Mouse (Mus musculus): ENCODE results near the gene Kmt5c. TPM values are rescaled to one million over a fixed set of nuclear protein-coding genes. Genes with fewer than 3 reads are reported as not detected.
A peak's percentile ranks its signal among the peaks of the same experiment; 100 is the strongest.

Gene Kmt5c
- polyA plus RNA-seq, 1 experiment from 2014 or later = 59.4 TPM

DNA sequence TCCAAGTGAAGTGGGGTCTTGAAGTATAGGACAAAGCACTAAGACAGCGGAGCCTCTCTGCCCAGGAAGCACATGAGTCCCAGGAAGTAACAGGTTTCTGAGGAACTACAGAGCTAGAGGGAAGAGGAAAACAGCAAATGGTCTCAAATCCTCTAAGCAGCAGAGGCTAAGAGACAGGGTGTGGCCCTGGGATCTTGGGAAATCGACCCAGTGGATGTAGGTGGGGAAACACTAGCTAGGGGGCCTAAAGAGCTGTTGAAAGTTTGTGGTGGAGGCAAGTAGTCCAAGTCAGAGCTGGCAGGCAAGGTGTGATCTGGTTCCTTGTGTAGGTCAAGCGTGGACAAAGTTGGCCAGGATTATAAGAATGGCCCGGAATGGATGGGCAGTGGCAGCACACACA, 8.4 kb downstream of the Kmt5c start:
- H3K36me3 ChIP-seq (ENCODE audit: control insufficient read depth, insufficient read depth, low read length) = peaks cover 12% of the 10 kb centered on the region
- no peak overlapping the region for H3K4me3 ChIP-seq (ENCODE audit: low read depth, low read length)
- no peaks in the 10 kb centered on the region for H3K27me3 ChIP-seq (ENCODE audit: control insufficient read depth, insufficient read depth, low read length)
- ATAC-seq (ENCODE audit: insufficient number of reproducible peaks, insufficient read depth, low FRiP score, low read depth) = no peak
- peaks cover 14% of the 10 kb centered on the region for H3K4me1 ChIP-seq (ENCODE audit: control insufficient read depth, insufficient read depth, low read length)
- no peak overlapping the region for H3K4me2 ChIP-seq (replicated peaks; ENCODE audit: low read depth, low read length)
- no peaks in the 10 kb centered on the region for H3K9me3 ChIP-seq (ENCODE audit: control insufficient read depth, low read depth, low read length)
- WGBS = 72% methylated on average over 4 of the region's 4 CpGs
- no peak overlapping the region for H3K9ac ChIP-seq (replicated peaks; ENCODE audit: low read depth, low read length)
- no peak overlapping the region for H3K27ac ChIP-seq (ENCODE audit: low read length)

DNA sequence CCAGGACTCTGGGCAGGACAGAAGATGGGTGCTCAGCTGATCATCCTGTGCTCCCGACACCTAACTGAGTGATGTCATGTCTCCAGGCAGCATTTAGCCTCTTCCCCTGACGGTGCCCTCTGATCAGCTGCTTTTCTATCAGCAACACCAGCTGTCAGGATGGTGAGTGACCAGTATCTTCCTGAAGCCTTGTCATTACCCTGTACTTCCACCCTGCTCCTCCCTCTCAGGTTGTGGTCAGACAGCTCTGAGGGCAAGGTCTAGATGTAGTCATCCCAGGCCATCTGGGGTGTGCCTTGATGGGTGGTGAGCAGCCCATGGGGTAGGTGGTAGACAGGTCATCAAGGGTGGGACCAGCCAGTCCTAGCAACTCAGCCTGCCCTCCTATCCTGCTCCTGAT, 9.3 kb downstream of the Kmt5c start:
- H3K4me2 ChIP-seq (replicated peaks; ENCODE audit: low read depth, low read length) = no peak overlapping the region
- H3K9ac ChIP-seq (replicated peaks; ENCODE audit: low read depth, low read length) = no peak overlapping the region
- H3K36me3 ChIP-seq (ENCODE audit: control insufficient read depth, insufficient read depth, low read length) = peaks cover 12% of the 10 kb centered on the region
- no peaks in the 10 kb centered on the region for H3K27me3 ChIP-seq (ENCODE audit: control insufficient read depth, insufficient read depth, low read length)
- no peaks in the 10 kb centered on the region for H3K9me3 ChIP-seq (ENCODE audit: control insufficient read depth, low read depth, low read length)
- no peak overlapping the region for H3K4me3 ChIP-seq (ENCODE audit: low read depth, low read length)
- ATAC-seq (ENCODE audit: insufficient number of reproducible peaks, insufficient read depth, low FRiP score, low read depth) = no peak
- WGBS = 76% methylated on average over 2 of the region's 2 CpGs
- peaks cover 14% of the 10 kb centered on the region for H3K4me1 ChIP-seq (ENCODE audit: control insufficient read depth, insufficient read depth, low read length)
- H3K27ac ChIP-seq (ENCODE audit: low read length) = no peak overlapping the region

DNA sequence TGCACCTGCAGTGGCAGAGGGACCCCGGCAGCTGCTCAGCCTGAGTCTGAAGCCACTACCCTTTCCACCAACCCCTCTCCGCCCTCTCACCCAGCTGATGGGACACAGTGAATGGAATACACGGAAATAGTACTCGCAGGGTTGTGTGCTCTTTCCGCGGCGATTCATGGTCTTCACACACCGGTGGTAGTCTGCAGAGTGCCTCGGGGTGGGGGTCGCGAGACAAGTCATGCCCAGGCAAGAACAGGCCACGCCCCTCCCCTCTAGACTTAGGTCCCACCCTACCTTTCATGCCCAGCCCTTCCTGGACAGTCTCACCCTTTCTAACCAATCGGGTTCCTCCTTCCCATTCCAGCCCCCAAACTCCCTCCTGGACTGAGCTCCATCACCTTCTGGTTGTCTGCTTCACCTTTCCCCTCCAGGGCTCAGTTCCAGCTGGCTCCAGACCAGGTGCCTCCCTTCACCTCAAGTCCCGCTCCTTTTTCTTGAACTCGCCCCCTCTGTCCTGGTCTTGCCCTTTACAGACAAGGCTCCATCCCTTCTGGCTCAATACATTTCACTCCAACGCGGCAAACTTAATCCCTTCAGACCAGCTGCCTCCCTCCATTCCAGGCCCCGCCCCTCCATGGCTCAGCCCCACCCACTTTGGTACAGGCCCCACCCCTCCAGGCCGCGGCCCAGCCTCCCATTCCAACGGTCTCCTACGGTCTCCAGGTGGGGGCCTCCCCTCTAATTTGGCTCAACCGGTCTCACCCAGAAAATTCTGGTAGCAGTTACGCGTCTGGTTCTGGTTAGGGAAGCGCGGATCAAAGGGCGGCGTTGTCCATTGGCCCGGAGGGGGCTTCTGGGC, 12.3 kb downstream of the Kmt5c start:
- no peaks in the 10 kb centered on the region for H3K27me3 ChIP-seq (ENCODE audit: control insufficient read depth, insufficient read depth, low read length)
- peak overlapping the region; percentile 41 for H3K4me3 ChIP-seq (ENCODE audit: low read depth, low read length)
- H3K9ac ChIP-seq (replicated peaks; ENCODE audit: low read depth, low read length) = peak overlapping the region; percentile 28; the same call in 1 of the 2 replicates
- H3K27ac ChIP-seq (ENCODE audit: low read length) = peak overlapping the region; percentile 55; the same call in 1 of the 2 replicates
- ATAC-seq (ENCODE audit: insufficient number of reproducible peaks, insufficient read depth, low FRiP score, low read depth) = peak; percentile 76
- 3% methylated on average over 29 of the region's 30 CpGs for WGBS
- no peaks in the 10 kb centered on the region for H3K36me3 ChIP-seq (ENCODE audit: control insufficient read depth, insufficient read depth, low read length)
- H3K4me2 ChIP-seq (replicated peaks; ENCODE audit: low read depth, low read length) = peak overlapping the region; percentile 61
- H3K4me1 ChIP-seq (ENCODE audit: control insufficient read depth, insufficient read depth, low read length) = peaks cover 14% of the 10 kb centered on the region
- H3K9me3 ChIP-seq (ENCODE audit: control insufficient read depth, low read depth, low read length) = no peaks in the 10 kb centered on the region

DNA sequence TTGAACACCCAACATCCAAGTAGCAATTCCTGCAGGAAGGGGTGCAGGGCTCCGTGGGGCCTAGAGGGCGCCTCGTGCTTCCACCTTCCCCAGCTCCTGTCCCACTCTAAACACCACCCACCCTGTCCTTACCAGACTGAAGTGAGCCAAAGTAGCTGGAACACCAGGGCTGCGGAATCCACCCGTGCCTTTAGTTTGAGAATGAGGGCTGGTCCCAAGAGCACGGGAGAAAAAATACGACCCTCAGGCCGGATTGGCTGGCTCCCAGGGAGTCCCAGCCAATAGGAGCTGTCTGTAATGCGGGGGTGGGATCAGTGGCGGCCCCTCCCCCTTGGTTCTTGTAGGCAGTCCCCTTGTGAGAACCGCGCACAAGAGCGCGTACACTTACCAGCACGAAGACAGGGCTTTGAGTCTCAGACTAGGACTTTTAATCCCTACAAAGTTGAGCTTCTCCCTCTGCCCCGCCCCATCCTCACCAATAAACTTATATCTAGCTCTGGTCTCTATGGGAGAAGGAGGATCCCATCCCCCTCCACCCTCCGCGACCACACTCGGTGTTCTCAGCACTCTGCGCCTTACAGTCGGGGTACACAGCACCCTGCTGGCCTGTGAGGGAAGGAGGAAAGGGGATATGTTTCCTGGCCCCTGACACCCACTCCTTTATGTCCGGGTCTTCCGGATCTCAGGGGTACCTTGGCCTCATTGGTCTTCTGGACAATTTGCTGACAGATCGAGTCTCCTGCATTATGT, 13.1 kb downstream of the Kmt5c start, which contains the start of gene Cox6b2:
Cox6b2 (minus strand) TSS at position 274 of the 750 bp plus-strand sequence.
- 2% methylated on average over 24 of the region's 24 CpGs for WGBS
- peak within 1 kb of the TSS; percentile 28; the same call in 1 of the 2 replicates for H3K9ac ChIP-seq (replicated peaks; ENCODE audit: low read depth, low read length)
- H3K4me3 ChIP-seq (ENCODE audit: low read depth, low read length) = peak within 1 kb of the TSS; percentile 41
- peak; percentile 94 for ATAC-seq (ENCODE audit: insufficient number of reproducible peaks, insufficient read depth, low FRiP score, low read depth)
- peaks cover 14% of the 10 kb centered on the region for H3K4me1 ChIP-seq (ENCODE audit: control insufficient read depth, insufficient read depth, low read length)
- H3K9me3 ChIP-seq (ENCODE audit: control insufficient read depth, low read depth, low read length) = no peaks in the 10 kb centered on the region
- no peaks in the 10 kb centered on the region for H3K36me3 ChIP-seq (ENCODE audit: control insufficient read depth, insufficient read depth, low read length)
- peak within 1 kb of the TSS; percentile 55; the same call in 1 of the 2 replicates for H3K27ac ChIP-seq (ENCODE audit: low read length)
- H3K27me3 ChIP-seq (ENCODE audit: control insufficient read depth, insufficient read depth, low read length) = no peaks in the 10 kb centered on the region
- peak within 1 kb of the TSS; percentile 61 for H3K4me2 ChIP-seq (replicated peaks; ENCODE audit: low read depth, low read length)

DNA sequence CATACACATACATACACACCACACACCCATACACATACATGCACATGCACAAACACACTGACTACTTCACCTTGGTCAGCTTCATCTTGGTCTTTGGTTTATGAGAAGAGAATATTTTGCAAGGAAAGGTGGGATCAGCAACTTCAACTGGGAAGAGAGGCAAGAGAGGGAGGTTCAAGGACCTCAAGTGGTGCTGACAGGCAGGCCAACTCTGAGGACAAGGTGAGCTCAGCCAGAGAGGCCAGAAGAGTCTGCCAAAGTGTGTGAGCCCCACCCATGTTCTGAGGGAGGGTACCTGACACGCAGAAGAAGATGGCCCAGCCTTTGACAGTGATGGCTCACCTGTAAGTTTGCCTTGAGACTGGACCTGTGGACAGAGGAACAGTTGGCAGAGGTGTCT, 19.8 kb downstream of the Kmt5c start:
- WGBS = 38% methylated on average over 1 of the region's 1 CpGs
- no peak overlapping the region for H3K4me2 ChIP-seq (replicated peaks; ENCODE audit: low read depth, low read length)
- no peaks in the 10 kb centered on the region for H3K36me3 ChIP-seq (ENCODE audit: control insufficient read depth, insufficient read depth, low read length)
- H3K9ac ChIP-seq (replicated peaks; ENCODE audit: low read depth, low read length) = no peak overlapping the region
- H3K4me3 ChIP-seq (ENCODE audit: low read depth, low read length) = no peak overlapping the region
- H3K27me3 ChIP-seq (ENCODE audit: control insufficient read depth, insufficient read depth, low read length) = no peaks in the 10 kb centered on the region
- H3K4me1 ChIP-seq (ENCODE audit: control insufficient read depth, insufficient read depth, low read length) = no peaks in the 10 kb centered on the region
- ATAC-seq (ENCODE audit: insufficient number of reproducible peaks, insufficient read depth, low FRiP score, low read depth) = no peak
- H3K27ac ChIP-seq (ENCODE audit: low read length) = no peak overlapping the region
- no peaks in the 10 kb centered on the region for H3K9me3 ChIP-seq (ENCODE audit: control insufficient read depth, low read depth, low read length)

DNA sequence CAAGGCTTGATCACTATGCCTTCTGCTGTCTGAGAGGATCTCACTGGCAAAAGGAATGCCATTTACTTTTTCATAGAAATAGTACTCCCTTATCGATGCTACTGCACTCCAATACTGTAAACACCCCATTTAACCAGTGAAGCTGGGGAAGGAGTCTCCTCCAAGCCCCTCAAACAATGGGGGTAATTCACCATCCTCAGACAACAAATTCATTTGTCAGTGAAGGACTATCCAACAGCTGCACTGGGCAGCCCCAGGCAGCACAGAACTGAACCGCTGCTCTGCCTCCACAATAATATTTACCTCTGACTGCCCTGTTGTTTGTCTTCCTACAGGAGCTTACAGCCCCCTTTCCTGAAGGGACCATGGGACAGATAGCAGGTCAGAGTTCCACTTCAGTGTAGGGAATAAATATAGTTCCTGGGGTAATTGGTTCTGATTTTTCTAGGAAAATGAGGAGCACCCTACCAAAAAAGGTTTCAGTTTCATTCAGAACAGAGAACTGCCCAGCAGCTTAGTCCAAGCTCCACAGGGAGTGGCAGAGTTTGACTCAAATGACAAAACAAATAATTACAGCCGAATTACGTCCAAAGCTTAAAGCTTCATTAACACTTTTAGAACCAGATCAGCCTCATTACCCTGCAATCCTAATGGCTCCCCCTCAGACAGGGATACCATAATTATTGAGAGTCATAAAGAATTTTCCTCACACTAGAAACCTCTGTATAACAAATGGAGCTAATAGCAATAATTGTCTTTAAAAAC, 25.2 kb downstream of the Kmt5c start:
- no peaks in the 10 kb centered on the region for H3K4me1 ChIP-seq (ENCODE audit: control insufficient read depth, insufficient read depth, low read length)
- no peaks in the 10 kb centered on the region for H3K27me3 ChIP-seq (ENCODE audit: control insufficient read depth, insufficient read depth, low read length)
- H3K9ac ChIP-seq (replicated peaks; ENCODE audit: low read depth, low read length) = no peak overlapping the region
- no peak overlapping the region for H3K4me2 ChIP-seq (replicated peaks; ENCODE audit: low read depth, low read length)
- WGBS = 15% methylated on average over 4 of the region's 4 CpGs
- ATAC-seq (ENCODE audit: insufficient number of reproducible peaks, insufficient read depth, low FRiP score, low read depth) = no peak
- no peak overlapping the region for H3K27ac ChIP-seq (ENCODE audit: low read length)
- H3K4me3 ChIP-seq (ENCODE audit: low read depth, low read length) = no peak overlapping the region
- no peaks in the 10 kb centered on the region for H3K9me3 ChIP-seq (ENCODE audit: control insufficient read depth, low read depth, low read length)
- no peaks in the 10 kb centered on the region for H3K36me3 ChIP-seq (ENCODE audit: control insufficient read depth, insufficient read depth, low read length)

DNA sequence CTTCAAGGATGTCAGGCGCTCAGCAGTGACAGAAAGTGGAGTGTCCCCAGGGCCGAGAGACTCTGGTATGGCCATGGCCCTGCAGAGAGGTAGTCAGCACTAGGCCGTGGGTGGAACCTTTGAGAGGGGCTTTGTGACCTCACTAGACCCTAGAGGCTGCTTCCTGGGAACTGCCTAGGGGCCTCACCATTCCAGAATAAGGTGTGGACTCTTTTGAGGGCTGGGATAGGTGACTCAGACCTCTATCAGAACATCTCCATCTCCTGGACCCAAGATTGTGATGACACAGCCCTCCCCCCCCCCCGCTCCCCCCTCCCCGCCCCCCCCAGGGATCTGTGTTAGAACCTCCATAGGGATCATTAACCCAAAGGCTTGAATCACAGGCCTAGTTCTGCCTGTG, 31.3 kb downstream of the Kmt5c start, which contains the start of gene Fam71e2:
Fam71e2 (minus strand) TSS at position 101 of the 400 bp plus-strand sequence.
- Histone ChIP-seq H3K9ac (replicated peaks; ENCODE audit: low read depth, low read length) (no peak within 1 kb of the TSS), H3K4me1 (ENCODE audit: control insufficient read depth, insufficient read depth, low read length) (no peaks in the 10 kb centered on the region), H3K4me3 (ENCODE audit: low read depth, low read length) (no peak within 1 kb of the TSS), H3K4me2 (replicated peaks; ENCODE audit: low read depth, low read length) (no peak within 1 kb of the TSS), H3K27me3 (ENCODE audit: control insufficient read depth, insufficient read depth, low read length) (peaks cover 5% of the 10 kb centered on the region), H3K36me3 (ENCODE audit: control insufficient read depth, insufficient read depth, low read length) (no peaks in the 10 kb centered on the region), H3K9me3 (ENCODE audit: control insufficient read depth, low read depth, low read length) (no peaks in the 10 kb centered on the region), H3K27ac (ENCODE audit: low read length) (no peak within 1 kb of the TSS)
- WGBS = 73% methylated on average over 3 of the region's 5 CpGs
- no peak for ATAC-seq (ENCODE audit: insufficient number of reproducible peaks, insufficient read depth, low FRiP score, low read depth)

DNA sequence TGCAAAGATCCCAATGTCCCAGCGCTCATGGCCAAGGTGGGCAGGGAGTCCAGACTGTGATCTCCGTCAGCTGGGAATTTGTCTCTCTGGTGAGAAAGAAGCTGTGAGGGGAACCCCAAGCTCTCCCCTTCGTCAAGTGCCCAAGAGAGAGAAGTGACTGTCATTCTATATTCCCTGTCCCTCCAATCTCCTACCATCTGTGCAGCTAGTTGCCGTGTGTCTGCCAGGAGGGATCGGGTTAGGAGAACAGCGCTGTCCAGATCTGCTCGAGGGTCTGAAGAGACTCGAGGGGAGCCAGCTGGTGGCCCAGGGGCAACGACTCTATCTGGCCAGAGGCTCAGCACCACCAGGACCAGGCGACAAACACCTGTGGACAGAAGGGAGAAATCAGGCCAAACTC, 36.2 kb downstream of the Kmt5c start:
- H3K36me3 ChIP-seq (ENCODE audit: control insufficient read depth, insufficient read depth, low read length) = no peaks in the 10 kb centered on the region
- no peak overlapping the region for H3K27ac ChIP-seq (ENCODE audit: low read length)
- H3K27me3 ChIP-seq (ENCODE audit: control insufficient read depth, insufficient read depth, low read length) = peaks cover 14% of the 10 kb centered on the region
- 46% methylated on average over 10 of the region's 10 CpGs for WGBS
- H3K9ac ChIP-seq (replicated peaks; ENCODE audit: low read depth, low read length) = no peak overlapping the region
- H3K9me3 ChIP-seq (ENCODE audit: control insufficient read depth, low read depth, low read length) = no peaks in the 10 kb centered on the region
- H3K4me1 ChIP-seq (ENCODE audit: control insufficient read depth, insufficient read depth, low read length) = 0 out of 2 replicates have a peak, but pooled peaks cover 19% of the 10 kb centered on the region
- no peak overlapping the region for H3K4me2 ChIP-seq (replicated peaks; ENCODE audit: low read depth, low read length)
- H3K4me3 ChIP-seq (ENCODE audit: low read depth, low read length) = no peak overlapping the region
- no peak for ATAC-seq (ENCODE audit: insufficient number of reproducible peaks, insufficient read depth, low FRiP score, low read depth)

All from stomach, embryonic 14.5 days (tissue).